In the genomic region with DNA sequence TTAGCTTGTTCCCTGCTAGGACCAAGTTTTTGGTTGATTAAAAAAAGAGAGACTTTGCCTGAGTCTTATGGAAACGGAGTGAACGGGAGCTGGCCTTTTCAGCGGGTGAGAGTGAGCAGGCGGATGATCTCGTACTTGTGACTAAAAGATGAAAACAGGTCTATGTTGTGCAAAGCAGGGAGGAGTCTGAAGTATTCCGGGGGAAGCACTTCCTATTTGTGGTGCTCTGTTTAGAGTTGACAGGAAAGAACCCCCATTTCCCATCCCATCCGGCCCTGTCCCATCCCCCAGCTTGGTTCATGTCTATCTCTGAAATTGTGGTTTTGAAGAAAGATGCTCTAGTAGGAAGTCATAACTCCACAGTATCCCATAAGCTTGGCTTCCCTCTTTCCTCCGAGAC, we compare ENCODE assay signal across 7 mouse cellular contexts. TPM values are rescaled to one million over a fixed set of nuclear protein-coding genes. Genes with fewer than 3 reads are reported as not detected.
A peak's percentile ranks its signal among the peaks of the same experiment; 100 is the strongest.
DNase-seq lines count a peak whose midpoint lies in the region; ATAC-seq and TF ChIP-seq lines count a peak whose summit lies in the region.

No protein-coding gene starts in this region.

- no peaks in the 10 kb centered on the region for H3K9me3 ChIP-seq in forebrain, embryonic 11.5 days (ENCODE audit: control insufficient read depth, low read length)
- no peaks in the 10 kb centered on the region for H3K9me3 ChIP-seq in limb, embryonic 13.5 days
- H3K9me3 ChIP-seq in stomach, embryonic 15.5 days = no peaks in the 10 kb centered on the region

- DNase-seq in lung, postnatal 10 days = peak; percentile 30
- no peak for DNase-seq in lung, adult 2 months
- DNase-seq in forebrain, embryonic 11.5 days (ENCODE audit: low spot score) = no peak
- DNase-seq in gastrocnemius, adult 8-10 months (ENCODE audit: low spot score in 2 of 2) = no peak
- no peak for DNase-seq in thymus, postnatal 25 days

- H3K4me2 ChIP-seq in forebrain, embryonic 11.5 days (ENCODE audit: low read depth, low read length, severe bottlenecking) = peak overlapping the region; percentile 93
- peak overlapping the region; percentile 99 for H3K4me2 ChIP-seq in limb, embryonic 13.5 days (replicated peaks)
- H3K4me2 ChIP-seq in stomach, embryonic 15.5 days = peak overlapping the region; percentile 94

- TF ChIP-seq POLR2A in lung, adult 2 months (IDR thresholded peaks at IDR 0.05; ENCODE audit: borderline replicate concordance, extremely low read depth, low read depth, low read length) = no peak

- TF ChIP-seq CTCF in lung, adult 2 months (IDR thresholded peaks at IDR 0.05; ENCODE audit: insufficient read depth, low read length) = no peak

- 12% methylated on average over 8 of the region's 8 CpGs for WGBS in lung, adult 2 months
- WGBS in forebrain, embryonic 11.5 days = 29% methylated on average over 8 of the region's 8 CpGs
- 33% methylated on average over 8 of the region's 8 CpGs for WGBS in limb, embryonic 13.5 days
- WGBS in stomach, embryonic 15.5 days = 25% methylated on average over 8 of the region's 8 CpGs

- H3K4me1 ChIP-seq in lung, adult 2 months (ENCODE audit: control insufficient read depth, insufficient read depth, low read length) = peaks cover 9% of the 10 kb centered on the region; the same call in 1 of the 2 replicates
- peaks cover 13% of the 10 kb centered on the region; the same call in 1 of the 2 replicates for H3K4me1 ChIP-seq in forebrain, embryonic 11.5 days (replicated peaks; ENCODE audit: control insufficient read depth, insufficient read depth, low read length)
- H3K4me1 ChIP-seq in limb, embryonic 13.5 days = peaks cover 18% of the 10 kb centered on the region
- peaks cover 13% of the 10 kb centered on the region; the same call in 1 of the 2 replicates for H3K4me1 ChIP-seq in stomach, embryonic 15.5 days

- no peak overlapping the region for H3K27ac ChIP-seq in forebrain, embryonic 11.5 days (ENCODE audit: low read depth, low read length)
- H3K27ac ChIP-seq in limb, embryonic 13.5 days = no peak overlapping the region
- H3K27ac ChIP-seq in stomach, embryonic 15.5 days = 0 out of 2 replicates have a peak overlapping the region, but pooled peaks have one; percentile 67

- no peak for ATAC-seq in forebrain, embryonic 11.5 days (replicated peaks; ENCODE audit: low FRiP score)
- no peak for ATAC-seq in limb, embryonic 13.5 days (ENCODE audit: low FRiP score, low read depth)
- no peak for ATAC-seq in stomach, embryonic 15.5 days (ENCODE audit: insufficient read depth, low FRiP score, low read depth)

- peaks cover 4% of the 10 kb centered on the region; the same call in 1 of the 2 replicates for H3K27me3 ChIP-seq in forebrain, embryonic 11.5 days (ENCODE audit: control insufficient read depth, insufficient read depth, low read length)
- H3K27me3 ChIP-seq in limb, embryonic 13.5 days = no peaks in the 10 kb centered on the region
- H3K27me3 ChIP-seq in stomach, embryonic 15.5 days (replicated peaks) = no peaks in the 10 kb centered on the region

- peaks cover 4% of the 10 kb centered on the region; the same call in 1 of the 2 replicates for H3K36me3 ChIP-seq in forebrain, embryonic 11.5 days (ENCODE audit: control insufficient read depth, insufficient read depth, low read length)
- peaks cover 28% of the 10 kb centered on the region for H3K36me3 ChIP-seq in limb, embryonic 13.5 days
- H3K36me3 ChIP-seq in stomach, embryonic 15.5 days = peaks cover 17% of the 10 kb centered on the region

- H3K4me3 ChIP-seq in lung, adult 2 months (replicated peaks; ENCODE audit: extremely low read depth, low read depth, low read length) = no peak overlapping the region
- H3K4me3 ChIP-seq in forebrain, embryonic 11.5 days (ENCODE audit: low read depth, low read length) = peak overlapping the region; percentile 78
- peak overlapping the region; percentile 99 for H3K4me3 ChIP-seq in limb, embryonic 13.5 days
- H3K4me3 ChIP-seq in stomach, embryonic 15.5 days (replicated peaks) = peak overlapping the region; percentile 75

- H3K9ac ChIP-seq in forebrain, embryonic 11.5 days (ENCODE audit: low read length) = peak overlapping the region; percentile 71
- H3K9ac ChIP-seq in limb, embryonic 13.5 days = peak overlapping the region; percentile 91
- H3K9ac ChIP-seq in stomach, embryonic 15.5 days = peak overlapping the region; percentile 65

RNA-seq across cellular contexts. Expression of a gene that starts 1.1 kb away (rescaled TPM):
- 7.0 and 9.1 TPM in 2 replicates for polyA plus RNA-seq in lung, adult 2 months (2012; rRNA removed)
- 51.7 and 55.2 TPM in 2 replicates for polyA plus RNA-seq in forebrain, embryonic 11.5 days (2014; fragmentation: Nextera tagmentation; extraction: Ambion mirVana)
- 50.0 and 50.1 TPM in 2 replicates for polyA plus RNA-seq in limb, embryonic 13.5 days (2015; fragmentation: Nextera tagmentation; extraction: Ambion mirVana)
- polyA plus RNA-seq in stomach, embryonic 15.5 days (2015; fragmentation: Nextera tagmentation; extraction: Ambion mirVana) = 57.1 and 60.5 TPM in 2 replicates
- 10 to 100 TPM; 31.2 to 35.5 (median 33.3) TPM for total RNA-seq in gastrocnemius, adult 8-10 months (2022)

RNA-seq across cellular contexts. Expression of a gene that starts 18.2 kb away (rescaled TPM):
- 13.4 and 13.9 TPM in 2 replicates for polyA plus RNA-seq in lung, adult 2 months (2012; rRNA removed)
- 3.2 and 3.5 TPM in 2 replicates for polyA plus RNA-seq in forebrain, embryonic 11.5 days (2014; fragmentation: Nextera tagmentation; extraction: Ambion mirVana)
- polyA plus RNA-seq in limb, embryonic 13.5 days (2015; fragmentation: Nextera tagmentation; extraction: Ambion mirVana) = 2.2 TPM in 2 replicates
- 2.0 and 2.2 TPM in 2 replicates for polyA plus RNA-seq in stomach, embryonic 15.5 days (2015; fragmentation: Nextera tagmentation; extraction: Ambion mirVana)
- 10 to 100 TPM; 13.8 to 20.4 (median 17.2) TPM for total RNA-seq in gastrocnemius, adult 8-10 months (2022)

RNA-seq across cellular contexts. Expression of a gene that starts 18.5 kb away (rescaled TPM):
- 0.37 and 0.82 TPM in 2 replicates for polyA plus RNA-seq in lung, adult 2 months (2012; rRNA removed)
- 3.9 and 4.2 TPM in 2 replicates for polyA plus RNA-seq in forebrain, embryonic 11.5 days (2014; fragmentation: Nextera tagmentation; extraction: Ambion mirVana)
- polyA plus RNA-seq in limb, embryonic 13.5 days (2015; fragmentation: Nextera tagmentation; extraction: Ambion mirVana) = 0.15 and 0.24 TPM in 2 replicates
- polyA plus RNA-seq in stomach, embryonic 15.5 days (2015; fragmentation: Nextera tagmentation; extraction: Ambion mirVana) = 0.10 and 0.27 TPM in 2 replicates
- total RNA-seq in gastrocnemius, adult 8-10 months (2022) = under 1 TPM in 3 of 4 experiments, not detected in 1; 0.07 to 0.18 (median 0.07) TPM
